Mouse (Mus musculus) embryo, embryonic 10 days (tissue): ENCODE measurements around the gene Scarf2.

Source experiments
- DNase-seq: peaks from one replicate; pipeline ENCODE4 v3.0.0-alpha.2; 2015; ENCODE audit warnings: low spot score

Gene Scarf2

DNA sequence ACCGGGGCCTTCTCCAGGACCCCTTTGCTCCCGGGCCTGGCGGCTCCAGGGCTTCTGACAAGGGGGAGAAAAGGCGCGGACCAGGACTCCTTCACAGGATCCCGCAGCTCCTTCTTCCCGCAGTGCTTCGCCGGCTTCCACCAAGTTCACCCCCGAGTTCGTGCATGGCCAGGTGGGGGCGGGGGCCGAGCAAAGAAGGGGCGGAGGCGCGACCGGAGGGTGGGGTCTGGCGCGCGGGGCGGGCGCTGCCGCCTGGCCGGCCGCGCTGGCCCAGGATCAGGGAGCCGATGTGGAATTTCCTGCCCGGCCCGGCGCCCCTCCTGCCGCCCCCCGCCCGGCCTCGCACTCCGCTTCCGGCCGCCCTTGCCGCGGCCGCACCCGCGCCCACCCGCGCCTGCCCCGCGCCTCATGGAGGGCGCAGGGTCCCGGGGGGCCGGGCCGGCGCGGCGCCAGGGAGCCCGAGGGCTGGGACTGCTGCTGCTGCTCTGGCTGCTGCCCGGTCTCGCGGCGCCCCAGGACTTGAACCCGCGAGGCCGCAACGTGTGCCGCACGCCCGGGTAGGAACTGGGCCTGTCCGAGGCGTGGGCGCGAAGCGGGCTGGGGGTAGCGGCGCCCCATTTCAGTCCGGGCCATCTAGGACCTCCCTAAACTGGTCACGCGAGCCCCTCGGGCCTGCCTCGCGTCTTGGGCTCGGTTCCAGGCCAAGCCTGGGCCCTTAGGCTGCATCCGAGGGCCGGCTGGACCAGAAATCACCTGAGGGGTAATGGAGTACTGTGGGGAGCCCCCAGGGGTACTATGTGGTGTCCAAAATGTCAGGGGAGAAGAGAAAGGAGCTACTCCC lies at the start of gene Scarf2:
TSS of gene Scarf2 (plus strand) at position 312 of the 841 bp plus-strand sequence.
- DNase-seq, result peak; percentile 48

DNA sequence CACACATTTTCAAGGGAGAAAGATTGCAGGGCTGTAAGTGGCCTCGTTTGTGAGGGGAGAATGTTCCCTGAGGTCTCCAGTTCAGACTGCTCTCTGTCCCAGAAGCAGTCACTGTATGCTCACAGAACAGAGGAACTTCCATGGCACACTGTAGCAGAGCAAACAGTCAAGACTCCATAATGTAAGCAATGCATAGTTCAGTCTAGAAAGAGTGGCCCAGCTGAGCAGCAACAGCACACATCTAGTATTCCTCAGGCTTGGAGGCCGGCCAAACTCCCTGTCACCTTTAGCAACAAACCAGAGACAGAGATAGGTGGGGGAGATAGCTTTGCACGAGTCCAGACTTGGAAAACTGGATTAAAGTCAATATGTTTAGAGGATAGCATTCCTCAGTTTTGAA lies 44.1 kb upstream of the Scarf2 start:
- DNase-seq, result no peak

DNA sequence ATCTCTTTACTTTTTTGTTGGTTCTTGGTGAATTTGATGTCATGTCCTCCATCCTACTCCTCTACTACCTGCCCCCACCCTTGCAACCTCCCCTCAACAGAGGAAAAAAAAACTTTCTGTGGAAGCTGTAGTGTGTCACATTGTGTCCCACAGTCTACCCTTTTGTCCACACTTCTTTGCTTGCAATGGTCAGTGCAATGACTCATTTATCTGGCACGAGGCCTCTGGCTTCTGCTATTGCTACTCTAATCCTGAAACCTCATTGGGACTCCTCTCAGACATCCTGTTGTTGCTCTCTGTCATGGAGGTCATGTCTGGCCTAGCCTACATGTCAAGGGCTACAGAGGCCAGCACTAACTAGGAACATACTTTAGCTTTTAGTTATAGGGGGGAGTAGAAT lies 43.4 kb upstream of the Scarf2 start:
- DNase-seq, result no peak

DNA sequence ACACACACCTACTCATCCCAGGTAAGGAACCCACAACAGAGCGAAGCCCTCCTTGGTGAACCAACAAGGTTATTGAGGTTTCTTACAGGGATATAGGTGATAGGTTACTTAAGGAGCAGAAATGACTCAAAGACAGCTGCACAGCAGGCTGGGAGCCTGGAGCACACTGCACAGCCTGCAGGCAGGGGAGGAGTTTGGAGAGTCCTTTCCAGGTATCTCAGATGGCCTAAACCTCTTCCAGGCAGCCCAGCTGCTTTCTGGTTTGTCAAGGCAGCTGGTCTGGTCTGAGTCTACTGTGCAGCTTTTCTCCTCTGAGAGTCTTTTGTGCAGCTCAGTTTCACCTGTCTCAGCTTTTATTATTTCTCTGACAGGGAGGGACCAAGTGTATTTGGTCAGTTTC lies 39.3 kb upstream of the Scarf2 start:
- DNase-seq, result no peak

DNA sequence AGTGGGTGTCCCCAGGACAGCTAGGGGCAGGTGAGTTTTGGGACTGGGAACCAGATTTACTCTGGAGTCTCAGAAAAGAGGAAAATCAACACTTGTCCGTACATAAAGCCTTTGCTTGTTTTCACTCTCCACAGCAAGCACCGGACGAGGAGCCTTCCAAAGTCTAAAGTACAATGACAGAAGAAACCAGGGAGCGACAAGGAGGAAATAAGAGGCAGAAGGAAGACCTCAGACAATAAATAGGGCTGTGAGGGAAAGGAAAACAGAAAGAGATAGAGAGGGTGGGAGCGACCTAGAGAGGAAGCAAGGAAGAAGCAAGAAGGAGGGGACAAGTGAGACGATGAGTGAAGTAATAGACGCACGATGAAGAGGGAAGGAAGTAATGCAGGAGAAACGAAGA lies 38.2 kb upstream of the Scarf2 start:
- DNase-seq, result no peak

DNA sequence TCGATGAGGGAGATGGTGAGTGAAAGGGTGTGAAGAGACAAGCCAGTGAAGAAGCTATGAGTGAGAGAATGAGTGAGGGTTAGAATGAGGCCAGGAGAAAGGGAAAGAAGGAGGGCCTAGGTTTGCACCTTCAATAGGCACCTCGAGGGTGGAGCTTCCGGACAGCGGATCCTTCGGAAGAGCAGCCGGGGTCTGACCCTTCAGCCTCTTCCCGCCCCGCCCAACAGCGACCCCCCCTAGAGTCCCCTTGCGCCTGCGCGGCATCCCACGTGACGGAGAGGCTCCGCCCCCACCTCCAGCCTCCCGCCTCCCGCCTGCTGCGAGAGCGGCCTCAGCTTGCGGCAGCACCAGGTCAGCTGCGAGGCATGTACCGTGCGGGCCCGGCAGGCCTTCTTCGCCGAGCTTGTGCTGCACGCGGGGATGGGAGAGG lies 37.7 kb upstream of the Scarf2 start, which contains the start of gene Klhl22:
TSS of gene Klhl22 (plus strand) at position 275 of the 430 bp plus-strand sequence.
- peak; percentile 92 for DNase-seq

DNA sequence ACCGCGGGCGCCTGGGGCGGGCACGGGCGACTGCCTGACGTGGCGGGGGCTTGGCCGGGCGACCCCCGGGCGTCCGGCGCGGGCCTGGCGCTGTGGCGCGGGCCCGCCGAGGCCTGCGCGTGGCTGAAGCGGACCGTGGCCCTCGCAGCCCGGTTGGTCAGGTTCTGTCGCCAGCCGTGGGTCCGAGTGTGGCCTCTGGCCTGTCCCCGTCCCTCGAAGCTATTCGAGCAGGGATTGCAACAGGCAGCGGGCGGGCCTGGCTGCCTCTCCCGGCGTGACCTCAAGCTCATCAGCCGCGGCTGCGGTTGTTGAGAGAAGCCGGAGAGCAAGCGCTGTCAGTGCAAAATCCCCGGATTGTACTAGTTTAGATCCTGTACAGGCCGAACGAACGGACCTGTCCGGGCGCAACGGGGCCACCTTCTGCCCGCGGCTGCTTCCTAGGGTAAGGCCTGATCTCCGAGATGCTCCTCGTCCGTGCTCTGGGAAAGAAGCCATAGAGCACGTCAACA lies 37.2 kb upstream of the Scarf2 start:
- peak; percentile 63 for DNase-seq

DNA sequence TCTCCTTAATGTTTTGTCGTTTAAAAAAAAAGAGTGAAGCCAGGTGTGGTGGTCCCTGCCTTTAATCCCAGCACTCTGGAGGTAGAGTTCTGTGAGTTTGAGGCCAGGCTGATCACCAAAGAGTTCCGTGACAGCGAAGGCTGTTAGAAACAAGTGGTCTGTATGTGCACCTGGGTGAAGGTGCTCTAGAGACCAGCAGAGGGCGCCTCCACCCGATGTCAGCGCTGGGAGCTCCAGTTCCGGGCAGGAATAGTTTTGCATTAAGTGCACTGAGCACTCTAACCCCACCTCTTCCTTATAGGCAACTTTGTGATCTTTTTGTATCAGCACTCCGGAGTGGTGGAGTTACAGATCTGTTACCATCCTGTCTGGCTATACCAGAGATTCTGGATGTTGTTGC lies 36.4 kb upstream of the Scarf2 start:
- peak; percentile 75 for DNase-seq

DNA sequence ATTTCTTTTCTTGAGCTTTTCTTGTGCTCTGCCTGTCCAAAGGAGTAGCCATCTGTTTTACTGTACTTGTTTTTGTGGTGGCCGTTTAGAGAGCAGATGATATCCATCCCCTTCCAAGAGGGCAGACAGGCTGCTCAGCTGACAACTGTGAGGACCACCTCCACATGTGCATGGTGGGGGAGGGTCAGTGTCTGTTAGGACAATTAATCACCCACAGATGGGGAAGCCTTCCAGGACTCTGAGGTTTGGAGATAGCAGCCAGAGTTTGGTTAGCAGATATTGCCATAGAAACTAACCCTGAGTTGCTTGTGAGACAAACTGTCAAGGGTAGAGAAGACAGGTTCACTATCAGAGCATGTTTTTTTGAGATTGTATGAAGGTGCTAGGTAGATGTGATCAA lies 36.0 kb upstream of the Scarf2 start:
- peak; percentile 57 for DNase-seq

DNA sequence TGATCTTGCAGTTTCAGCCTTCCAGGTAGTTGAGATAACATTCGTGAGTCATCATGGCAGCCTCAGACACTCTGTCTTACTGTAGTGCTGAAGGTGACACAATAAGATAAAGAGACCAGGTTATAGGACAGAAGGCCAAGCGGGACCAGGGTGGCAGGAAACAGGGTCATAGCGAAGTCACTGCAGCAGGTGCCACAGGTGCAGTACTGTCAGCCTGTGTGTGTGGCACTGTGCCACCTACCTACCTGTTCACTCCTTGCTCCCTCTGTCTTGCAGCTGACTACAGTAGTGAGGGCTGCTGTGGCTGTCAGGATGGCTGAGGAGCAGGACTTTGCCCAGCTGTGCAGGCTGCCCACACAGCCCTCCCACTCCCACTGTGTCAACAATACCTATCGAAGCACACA lies 33.0 kb upstream of the Scarf2 start:
- DNase-seq, result no peak

DNA sequence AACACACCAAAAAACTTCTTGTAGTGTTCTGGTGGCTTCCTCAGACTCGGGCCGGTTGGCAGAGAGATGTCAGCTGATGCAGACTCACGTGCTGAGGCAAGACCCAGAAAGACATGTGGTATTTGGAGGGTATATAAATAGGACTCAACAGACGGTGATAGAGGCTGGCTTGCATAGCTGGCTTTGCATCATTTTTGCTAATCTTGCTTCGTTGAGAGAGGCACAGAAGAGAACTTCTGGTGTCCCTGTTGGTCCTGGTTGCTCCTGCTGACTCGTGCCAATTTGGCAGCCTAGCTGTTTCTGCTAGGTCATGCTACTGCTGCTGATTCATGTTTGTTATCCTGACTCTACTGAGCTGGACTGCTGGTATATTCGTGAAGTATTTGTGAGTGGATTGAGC lies 28.2 kb upstream of the Scarf2 start:
- no peak for DNase-seq

DNA sequence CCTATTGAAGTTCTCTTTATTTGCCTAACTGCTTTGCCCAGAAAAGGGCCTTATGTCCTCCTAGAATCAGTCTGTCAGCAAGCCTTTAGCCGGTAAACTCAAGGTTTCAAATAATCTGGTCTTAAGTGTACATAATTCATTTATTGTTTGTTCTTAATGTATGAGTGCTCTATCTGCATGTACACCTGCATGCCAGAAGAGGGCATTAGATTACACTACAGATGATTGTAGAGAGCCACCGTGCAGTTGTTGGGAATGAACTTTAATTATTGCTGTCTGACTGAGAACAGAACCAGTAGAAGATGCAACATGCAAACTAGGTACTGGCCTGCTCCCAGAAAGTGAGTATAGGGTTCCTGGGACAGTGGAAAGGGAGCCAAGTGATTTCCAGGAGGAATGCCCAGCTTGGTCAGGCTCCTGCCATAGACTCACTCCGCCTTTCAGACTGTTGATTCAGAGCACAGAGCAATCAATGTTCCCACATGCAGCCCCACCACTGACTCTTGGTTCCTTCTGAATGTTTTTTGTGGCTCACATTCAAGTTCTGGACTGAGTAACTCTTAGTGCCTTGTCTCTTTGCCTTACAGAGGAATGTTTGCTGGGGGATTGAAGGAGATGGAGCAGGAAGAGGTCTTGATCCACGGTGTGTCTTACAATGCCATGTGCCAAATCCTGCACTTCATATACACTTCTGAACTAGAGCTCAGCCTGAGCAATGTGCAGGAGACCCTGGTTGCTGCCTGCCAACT lies 25.8 kb upstream of the Scarf2 start:
- DNase-seq, result no peak

DNA sequence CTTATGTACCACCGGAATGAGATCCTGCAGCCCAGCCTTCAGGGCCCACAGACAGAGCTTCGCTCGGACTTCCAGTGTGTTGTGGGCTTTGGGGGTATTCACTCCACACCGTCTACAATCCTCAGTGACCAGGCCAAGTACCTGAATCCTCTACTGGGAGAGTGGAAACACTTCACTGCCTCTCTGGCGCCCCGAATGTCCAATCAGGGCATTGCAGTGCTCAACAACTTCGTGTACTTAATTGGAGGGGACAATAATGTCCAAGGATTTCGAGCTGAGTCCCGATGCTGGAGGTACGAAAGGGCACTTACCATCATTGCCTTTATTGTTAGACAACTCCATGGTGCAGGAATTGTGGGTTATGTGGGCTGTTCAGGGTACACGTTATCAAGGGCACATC lies 20.3 kb upstream of the Scarf2 start:
- peak; percentile 40 for DNase-seq

DNA sequence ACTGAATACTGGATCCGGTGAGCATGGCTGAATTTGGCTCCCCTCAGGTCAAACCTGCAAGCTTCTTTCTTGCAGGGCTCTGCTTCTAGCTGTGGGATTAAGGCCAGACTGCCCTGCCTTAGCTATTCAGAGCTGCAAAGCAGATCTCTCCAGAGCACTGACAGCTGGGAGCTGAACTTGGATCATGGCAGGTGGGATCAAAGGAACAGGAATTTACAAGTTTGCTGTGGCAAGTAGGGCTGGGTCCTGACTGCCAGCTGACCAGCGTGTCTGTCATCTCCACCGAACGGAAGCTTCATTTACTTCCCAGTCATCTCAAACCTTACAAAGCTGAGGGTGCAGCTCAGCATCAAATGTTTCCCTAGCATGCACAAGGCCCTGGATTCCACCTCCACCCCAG lies 18.9 kb upstream of the Scarf2 start:
- no peak for DNase-seq

DNA sequence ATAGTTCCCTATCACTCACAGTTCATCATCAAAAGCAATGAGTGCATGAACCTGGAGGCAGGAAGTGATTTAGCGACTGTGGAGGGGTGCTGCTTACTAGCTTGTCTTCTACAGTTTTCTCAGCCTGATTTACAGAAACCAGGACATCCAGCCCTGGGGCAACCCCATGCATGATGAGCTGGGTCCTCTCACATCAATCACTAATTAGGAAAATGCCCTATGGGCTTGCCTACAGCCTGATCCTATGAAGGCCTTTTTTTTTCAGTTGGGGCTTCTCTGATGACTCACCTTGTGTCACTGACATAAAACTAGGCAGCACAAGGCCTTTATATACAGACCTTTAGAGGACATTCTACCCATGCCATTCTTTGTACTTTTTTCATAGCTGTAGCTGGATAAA lies 17.4 kb upstream of the Scarf2 start:
- no peak for DNase-seq

DNA sequence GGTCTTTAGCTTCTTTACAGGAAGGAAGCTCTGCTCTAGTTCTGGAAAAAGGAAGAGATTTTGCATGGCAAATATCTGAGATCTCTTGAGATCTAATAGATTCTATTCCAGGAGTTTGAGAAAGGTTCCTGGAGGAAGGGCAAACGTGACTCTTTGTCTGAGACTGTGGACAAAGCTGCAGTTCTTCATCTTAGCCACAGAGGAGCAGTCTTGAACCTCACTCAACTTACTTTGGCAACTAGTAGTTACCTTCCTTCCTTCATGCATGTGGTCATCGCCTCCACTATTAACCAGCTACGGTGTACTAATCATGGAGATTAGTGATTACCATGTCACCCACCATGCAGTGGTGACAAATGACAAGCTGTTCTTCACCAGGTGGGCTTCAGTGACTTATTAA lies 11.7 kb upstream of the Scarf2 start:
- no peak for DNase-seq

DNA sequence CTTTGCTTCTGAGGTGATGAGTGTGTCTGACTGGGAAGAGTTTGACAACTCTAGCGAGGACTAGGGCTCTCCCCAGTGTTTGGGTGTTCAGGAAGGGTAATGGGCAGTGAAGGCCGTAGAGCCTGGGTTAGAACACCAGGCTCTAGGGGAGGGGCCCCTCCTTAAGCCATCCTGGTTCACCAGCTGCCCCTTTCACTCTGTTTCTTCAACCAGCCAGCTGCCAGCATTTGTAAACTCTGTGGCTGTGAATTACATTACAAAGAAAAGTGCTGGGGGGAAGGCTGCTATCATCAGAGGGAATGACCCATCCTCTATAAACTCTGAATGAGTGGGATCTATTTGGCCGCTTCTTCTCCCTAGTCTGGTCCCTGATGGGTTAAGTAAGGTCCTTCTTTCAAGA lies 4.4 kb upstream of the Scarf2 start:
- no peak for DNase-seq

DNA sequence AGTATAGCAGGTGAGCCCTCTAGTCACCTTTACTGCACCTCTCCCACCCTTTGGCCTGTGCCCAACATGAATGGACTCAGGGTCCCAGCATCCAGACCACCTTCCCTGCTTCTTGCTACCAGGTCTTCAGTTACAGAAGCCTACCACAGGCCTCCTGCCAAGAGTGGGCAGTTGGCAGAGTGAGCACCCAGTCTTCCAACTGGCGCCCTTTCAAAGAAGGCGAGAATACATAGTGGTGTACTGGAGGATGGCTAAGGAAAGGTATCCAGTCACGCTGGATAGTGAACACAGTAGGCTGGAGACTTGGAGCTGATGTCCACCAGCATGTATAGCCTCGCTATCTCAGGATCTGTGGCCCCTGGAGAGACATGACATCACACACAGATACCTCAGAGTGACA lies 3.0 kb upstream of the Scarf2 start:
- DNase-seq, result no peak

DNA sequence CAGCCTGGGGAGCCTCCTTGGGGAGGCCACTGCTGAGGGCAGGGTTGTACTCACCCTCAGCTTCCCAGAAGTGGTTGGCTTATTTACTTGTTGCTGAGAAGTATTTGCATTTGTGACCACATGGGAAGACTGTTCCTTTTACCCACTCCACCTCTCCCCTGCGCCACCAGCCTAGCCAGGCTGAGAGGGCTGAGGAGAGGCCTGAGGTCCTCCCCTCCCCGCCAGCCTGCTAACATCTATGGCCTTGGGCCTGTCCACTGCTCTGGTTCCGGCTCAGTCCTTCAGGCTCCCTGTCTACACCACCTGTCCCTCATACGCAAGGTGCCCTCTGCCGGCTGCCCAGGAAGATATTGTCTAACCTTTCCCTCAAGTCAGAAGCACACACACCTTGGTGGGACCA lies 1.4 kb upstream of the Scarf2 start:
- DNase-seq, result no peak

DNA sequence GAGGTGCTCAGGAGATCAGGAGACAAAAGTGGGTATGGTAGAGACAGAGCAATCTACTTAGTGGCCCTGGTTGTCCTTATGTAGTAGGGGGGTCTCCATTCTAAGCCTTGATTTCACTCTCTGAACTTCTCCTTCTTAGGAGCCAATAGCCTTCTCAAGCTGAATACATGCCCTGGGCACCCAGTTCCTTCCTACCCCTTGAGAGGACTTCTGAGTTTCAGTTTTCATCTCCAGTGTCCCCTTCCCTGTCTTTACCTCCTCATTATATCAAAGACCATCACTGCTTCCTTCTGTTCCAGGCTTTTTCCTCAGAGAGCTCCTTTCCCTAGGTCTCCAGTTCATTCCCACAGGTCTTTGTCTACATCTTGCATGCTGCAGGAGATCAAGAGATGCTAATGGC lies 563 bp upstream of the Scarf2 start:
- no peak for DNase-seq

DNA sequence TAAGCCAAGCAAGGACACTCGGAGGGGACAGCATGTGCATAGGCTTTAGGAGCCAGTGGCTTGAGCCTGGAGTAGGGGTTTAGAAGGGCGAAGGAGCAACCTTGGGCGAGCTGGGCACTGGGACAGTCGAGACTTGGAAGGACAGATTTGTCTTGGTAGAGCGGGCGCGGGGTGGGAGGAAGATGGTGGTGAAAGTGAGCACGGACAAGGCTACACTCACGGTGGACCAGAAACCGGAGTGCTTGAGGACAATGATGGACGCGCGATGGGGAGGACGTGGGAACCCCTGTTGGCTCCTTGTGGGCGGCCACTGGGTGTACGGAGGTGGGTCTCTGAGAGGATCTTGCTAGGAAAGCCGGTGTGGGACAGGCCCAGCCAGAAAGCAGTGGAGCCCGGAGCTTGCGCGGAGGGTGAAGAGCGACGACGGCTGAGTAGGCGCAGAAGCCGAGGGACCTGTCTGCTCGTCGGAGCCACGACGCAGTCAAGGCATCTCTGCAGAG lies 780 bp downstream of the Scarf2 start:
- DNase-seq, result peak; percentile 43

DNA sequence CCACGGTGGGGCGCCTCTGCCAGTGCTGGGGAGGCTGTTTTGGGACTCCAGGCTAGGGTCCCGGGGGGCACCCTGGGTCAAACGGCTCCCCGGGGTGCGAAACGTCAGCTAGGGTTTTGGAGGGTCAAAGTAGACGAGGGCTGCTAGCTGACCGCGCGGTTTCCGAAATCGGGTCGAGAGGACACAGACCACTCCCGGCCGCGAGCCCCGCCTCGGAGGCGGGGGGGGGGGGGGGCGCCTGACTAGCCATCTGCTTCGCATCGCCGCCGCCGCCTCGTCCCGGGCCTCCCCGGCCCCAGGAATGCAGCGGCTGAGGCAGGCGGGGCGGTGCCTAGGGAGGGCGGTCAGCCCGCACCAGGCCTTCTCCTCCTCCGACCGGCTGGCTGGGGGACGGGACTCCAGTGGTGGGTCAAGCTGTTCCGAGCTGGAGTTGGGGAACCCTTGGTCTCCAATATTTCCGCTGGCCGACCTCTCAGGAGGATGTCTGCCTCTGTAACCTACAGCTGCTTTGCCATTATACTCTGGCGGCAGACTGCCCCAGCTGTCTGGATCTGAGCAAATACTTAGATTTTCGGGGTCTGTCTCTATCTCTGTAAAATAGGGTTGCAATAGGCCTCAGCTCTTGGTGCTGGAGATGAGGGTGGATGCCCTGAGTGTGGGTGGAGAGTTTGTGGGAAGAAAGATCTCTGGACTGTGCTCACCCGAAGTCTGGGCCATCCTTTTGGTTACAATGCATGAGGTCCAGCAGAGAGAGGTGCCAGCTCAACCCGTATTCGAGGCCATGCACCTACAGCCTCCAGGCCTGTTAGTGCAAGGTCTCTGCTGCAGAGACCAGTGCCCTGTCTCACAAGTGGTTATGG lies 1.5 kb downstream of the Scarf2 start:
- peak; percentile 72 for DNase-seq
